Mouse (Mus musculus) spleen, adult 2 months (tissue): ENCODE data around the gene Exosc9.

Source experiments
- CTCF ChIP-seq: fragments of 200-500 bp; IDR thresholded peaks from 2 replicates; pipeline ENCODE4 v1.5.1; 2011; ENCODE audit warnings: mild to moderate bottlenecking, inconsistent platforms; ENCODE audit not compliant: insufficient read depth, insufficient read length, insufficient replicate concordance; ENCODE audit errors: extremely low read depth
- POLR2A ChIP-seq: fragments of 200-500 bp; IDR thresholded peaks from 2 replicates; pipeline ENCODE4 v1.6.1; 2011; ENCODE audit warnings: low read depth, low read length, inconsistent platforms

GRCm38 (mm10) chr3:36571361-36571826, 19.0 kb downstream of the Exosc9 start:
- TF ChIP-seq CTCF (no peak), POLR2A (no peak)
